Comparison of ENCODE assay signal across 8 mouse cellular contexts in the genomic region with DNA sequence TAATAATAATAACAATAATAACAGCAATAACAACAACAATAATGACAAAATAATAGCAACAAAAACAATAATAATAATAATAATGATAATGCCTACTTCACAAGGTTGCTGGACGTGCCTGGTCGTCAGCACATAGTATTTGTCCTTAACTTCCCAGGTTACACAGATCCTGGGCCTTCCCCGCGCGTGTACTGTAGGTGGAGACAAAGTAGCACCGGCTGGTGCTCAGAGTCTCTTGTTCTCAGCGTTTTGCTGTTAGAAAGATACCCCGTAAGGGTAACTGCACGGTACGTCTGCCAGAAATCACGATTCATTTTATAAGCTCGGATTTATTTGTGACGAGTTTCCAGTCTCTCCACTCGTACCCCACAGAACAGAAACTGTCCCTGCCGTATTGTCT. TPM values are rescaled to one million over a fixed set of nuclear protein-coding genes. Genes with fewer than 3 reads are reported as not detected.
DNase-seq lines count a peak whose midpoint lies in the region; ATAC-seq and TF ChIP-seq lines count a peak whose summit lies in the region.

No protein-coding gene starts in this region.

- no peak for TF ChIP-seq EP300 in heart, adult 2 months (IDR thresholded peaks at IDR 0.05; ENCODE audit: insufficient read depth, low read depth, low read length)

- peak; percentile 56 for ATAC-seq in liver, embryonic 11.5 days (replicated peaks; ENCODE audit: low FRiP score)

- peak overlapping the region; percentile 39 for H3K9ac ChIP-seq in heart, adult 2 months (ENCODE audit: low read depth, low read length)
- peak overlapping the region; percentile 93 for H3K9ac ChIP-seq in liver, embryonic 11.5 days (ENCODE audit: low read depth, low read length)

- H3K4me1 ChIP-seq in heart, adult 2 months (ENCODE audit: control insufficient read depth, insufficient read depth, low read length): peaks cover 8% of the 10 kb centered on the region
- H3K4me1 ChIP-seq in liver, embryonic 11.5 days (replicated peaks; ENCODE audit: control insufficient read depth, insufficient read depth, low read length): peaks cover 23% of the 10 kb centered on the region

- H3K36me3 ChIP-seq in heart, adult 2 months (ENCODE audit: control insufficient read depth, insufficient read depth, low read length): peaks cover 3% of the 10 kb centered on the region; the same call in 1 of the 2 replicates
- peaks cover 8% of the 10 kb centered on the region; the same call in 1 of the 2 replicates for H3K36me3 ChIP-seq in liver, embryonic 11.5 days (ENCODE audit: control insufficient read depth, insufficient read depth, low read length)

- H3K79me2 ChIP-seq in heart, adult 2 months (replicated peaks; ENCODE audit: control insufficient read depth, insufficient read depth, low read length): peaks cover 9% of the 10 kb centered on the region

- no peaks in the 10 kb centered on the region for H3K9me3 ChIP-seq in liver, embryonic 11.5 days (ENCODE audit: control insufficient read depth, low read length)

- H3K4me3 ChIP-seq in heart, adult 2 months: peak overlapping the region; percentile 95
- H3K4me3 ChIP-seq in liver, embryonic 11.5 days (ENCODE audit: low read depth, low read length): peak overlapping the region; percentile 73

- no peaks in the 10 kb centered on the region for H3K27me3 ChIP-seq in heart, adult 2 months (ENCODE audit: control insufficient read depth, insufficient read depth, low read length)
- no peaks in the 10 kb centered on the region for H3K27me3 ChIP-seq in liver, embryonic 11.5 days (replicated peaks; ENCODE audit: control insufficient read depth, insufficient read depth, low read length)

- peak overlapping the region; percentile 70 for H3K4me2 ChIP-seq in liver, embryonic 11.5 days

- TF ChIP-seq CTCF in heart, adult 2 months (IDR thresholded peaks at IDR 0.05): peak; percentile 55

- intact Hi-C loops in heart, adult 2 months (cut with DNase I): loop anchor here (10.0 kb wide), 1 partner anchor 378 kb away; a partner anchor contains a TSS

- H3K27ac ChIP-seq in heart, adult 2 months: peak overlapping the region; percentile 95
- peak overlapping the region; percentile 88 for H3K27ac ChIP-seq in liver, embryonic 11.5 days (ENCODE audit: low read depth, low read length)

- no peak for TF ChIP-seq POLR2A in heart, adult 2 months (IDR thresholded peaks at IDR 0.05; ENCODE audit: insufficient read depth, low read depth, low read length)

- 1% methylated on average over 15 of the region's 15 CpGs for WGBS in heart, adult 2 months
- WGBS in liver, embryonic 11.5 days: 6% methylated on average over 15 of the region's 15 CpGs

- peak; percentile 72 for DNase-seq in layer of hippocampus, adult 11-12 months (ENCODE audit: low spot score)
- DNase-seq in layer of hippocampus, adult 9-10 months (ENCODE audit: low spot score): no peak
- DNase-seq in cerebellum, postnatal 14 days: peak; percentile 81 to 86
- peak; percentile 38 to 40 for DNase-seq in heart, adult 2 months
- DNase-seq in kidney, adult 18-20 months: peak; percentile 51
- DNase-seq in liver, embryonic 11.5 days (ENCODE audit: low spot score): no peak
- peak; percentile 23 to 49 for DNase-seq in natural killer cell, adult 2 months (ENCODE audit: low spot score in 2 of 2)
- DNase-seq in testis, postnatal 10 days (ENCODE audit: low spot score): peak; percentile 71

RNA-seq across cellular contexts. Expression of a gene that starts 0.8 kb away (rescaled TPM):
- total RNA-seq in heart, adult 2 months (2021): 10 to 100 TPM; 20.0 to 22.4 TPM
- 11.2 and 17.1 TPM in 2 replicates for polyA plus RNA-seq in heart, adult 2 months (2012; rRNA removed)
- polyA plus RNA-seq in liver, embryonic 11.5 days (2014; fragmentation: Nextera tagmentation; extraction: Ambion mirVana): 13.8 and 14.3 TPM in 2 replicates

RNA-seq across cellular contexts. Expression of a gene that starts 0.8 kb away (rescaled TPM):
- total RNA-seq in heart, adult 2 months (2021): 100 to 1,000 TPM; 131 to 146 TPM
- polyA plus RNA-seq in heart, adult 2 months (2012; rRNA removed): 64.3 and 112 TPM in 2 replicates
- 683 and 762 TPM in 2 replicates for polyA plus RNA-seq in liver, embryonic 11.5 days (2014; fragmentation: Nextera tagmentation; extraction: Ambion mirVana)

RNA-seq across cellular contexts. Expression of a gene that starts 37.2 kb away (rescaled TPM):
- 10 to 100 TPM; 27.1 to 30.7 TPM for total RNA-seq in heart, adult 2 months (2021)
- polyA plus RNA-seq in heart, adult 2 months (2012; rRNA removed): 49.6 and 70.3 TPM in 2 replicates
- 2.9 TPM in 2 replicates for polyA plus RNA-seq in liver, embryonic 11.5 days (2014; fragmentation: Nextera tagmentation; extraction: Ambion mirVana)

Comparison
In these comparisons a context has a peak if more than half of its experiments do, and no peak if none do; other contexts are left out.
1. DNase-seq: peak in layer of hippocampus, adult 11-12 months (single experiment), cerebellum, postnatal 14 days (2 of 2), heart, adult 2 months (2 of 2), kidney, adult 18-20 months (single experiment), natural killer cell, adult 2 months (2 of 2) and testis, postnatal 10 days (single experiment); none in layer of hippocampus, adult 9-10 months (single experiment) and liver, embryonic 11.5 days (single experiment).
2. RNA of a gene that starts 37.2 kb away (polyA plus RNA-seq): 49.6 to 70.3 TPM in heart, adult 2 months; 2.9 TPM in liver, embryonic 11.5 days; every median in the first group is over 10 times any median in the second.